Mouse (Mus musculus) Patski (cell line): ENCODE measurements around the gene Cmip. TPM values are rescaled to one million over a fixed set of nuclear protein-coding genes. Genes with fewer than 3 reads are reported as not detected.
A peak's percentile ranks its signal among the peaks of the same experiment; 100 is the strongest.

Experiments
- ATAC-seq: fragments of 100-300 bp; one replicate; pipeline ENCODE4 v1.8.0; 2021
- CTCF ChIA-PET: fragments of 350-600 bp; sonication (Branson Sonifier 250); formaldehyde crosslinking; loops from one replicate; lab custom pipeline; 2022; ENCODE audit warnings: inconsistent platforms; lab: Charles Lee
- POLR2A ChIA-PET: fragments of 350-600 bp; sonication (Branson Sonifier 250); formaldehyde crosslinking; loops from one replicate; lab custom pipeline; 2022; ENCODE audit warnings: antibody characterized with exemption, inconsistent platforms; lab: Charles Lee
- DNase-seq: peaks from one replicate; pipeline ENCODE4 v3.0.0-alpha.2; 2011; ENCODE audit warnings: low read depth, low spot score
- H3K27me3 ChIP-seq: fragments of 371-371 bp; one replicate; pipeline ENCODE4 v1.5.1; 2021
- CTCF ChIP-seq: fragments of 100-300 bp; IDR thresholded peaks from one replicate; pipeline ENCODE4 v1.5.1; 2021
- in situ Hi-C: fragments of 300-500 bp; cut with MboI; formaldehyde crosslinking; loops from 3 replicates; pipeline ENCODE4 v1.11.1; 2018; ENCODE audit warnings: low pct_unique_long_range_greater_than_20kb, mixed read lengths
- polyA plus RNA-seq: library from polyadenylated mRNA; unstranded; gene quantifications from one replicate; pipeline ENCODE4 v1.2.3, GENCODE M21; 2021

Gene Cmip
- polyA plus RNA-seq, 1 experiment from 2014 or later = 63.6 TPM

GRCm38 (mm10) chr8:117334058-117334747, 77.3 kb downstream of the Cmip start:
- ATAC-seq (no peak), DNase-seq (no peak)
- CTCF ChIA-PET = interaction anchor here (0.7 to 1.6 kb wide), 3 partner anchors 8 to 17 kb away, joined by 3 to 4 read pairs (median 3); no protein-coding TSS in a partner anchor
- in situ Hi-C loops = no loop called here
- POLR2A ChIA-PET = interaction anchor here (0.6 kb wide), 1 partner anchor 77 kb away, joined by 5 read pairs; no protein-coding TSS in a partner anchor
- H3K27me3 ChIP-seq = no peaks in the 10 kb centered on the region
- no peak for TF ChIP-seq CTCF

DNA sequence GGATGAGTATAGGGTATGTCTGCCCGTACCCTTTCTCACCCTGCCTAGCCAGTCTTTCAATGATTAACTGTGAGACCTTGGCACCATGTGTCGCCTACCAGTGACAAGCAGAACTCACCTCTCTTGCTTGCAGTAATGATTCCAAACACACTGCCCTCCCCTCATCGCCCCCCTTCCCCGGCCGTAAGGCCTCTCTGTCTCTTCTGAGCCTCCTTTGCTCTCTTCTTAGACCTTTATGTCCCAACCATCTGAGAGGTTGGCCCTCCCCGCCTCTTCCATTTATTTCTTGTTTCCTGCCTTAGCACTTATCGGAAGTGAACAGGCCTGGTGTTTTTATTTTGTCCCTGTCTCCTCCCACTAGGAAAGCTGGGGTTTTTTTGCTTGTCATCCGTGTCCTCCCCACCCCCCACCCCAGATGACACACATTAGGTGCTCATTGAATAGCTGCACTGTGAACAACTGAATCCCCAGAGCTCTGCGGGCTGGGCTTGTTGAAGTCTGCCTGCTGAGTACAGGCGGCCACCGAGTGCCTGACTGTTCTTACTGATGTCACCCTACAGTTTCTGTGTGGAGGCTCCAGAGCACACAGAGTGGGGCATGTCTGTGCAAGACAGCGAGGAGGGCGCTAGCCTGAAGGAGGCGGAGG, 78.0 kb downstream of the Cmip start:
- DNase-seq (no peak), ATAC-seq (no peak)
- CTCF ChIA-PET = interaction anchor here (0.7 to 1.0 kb wide), 2 partner anchors 9 to 13 kb away, joined by 3 read pairs; no protein-coding TSS in a partner anchor
- in situ Hi-C loops = no loop called here
- POLR2A ChIA-PET = interaction anchor here (0.6 kb wide), 1 partner anchor 77 kb away, joined by 5 read pairs; no protein-coding TSS in a partner anchor
- no peak for TF ChIP-seq CTCF
- H3K27me3 ChIP-seq = no peaks in the 10 kb centered on the region

DNA sequence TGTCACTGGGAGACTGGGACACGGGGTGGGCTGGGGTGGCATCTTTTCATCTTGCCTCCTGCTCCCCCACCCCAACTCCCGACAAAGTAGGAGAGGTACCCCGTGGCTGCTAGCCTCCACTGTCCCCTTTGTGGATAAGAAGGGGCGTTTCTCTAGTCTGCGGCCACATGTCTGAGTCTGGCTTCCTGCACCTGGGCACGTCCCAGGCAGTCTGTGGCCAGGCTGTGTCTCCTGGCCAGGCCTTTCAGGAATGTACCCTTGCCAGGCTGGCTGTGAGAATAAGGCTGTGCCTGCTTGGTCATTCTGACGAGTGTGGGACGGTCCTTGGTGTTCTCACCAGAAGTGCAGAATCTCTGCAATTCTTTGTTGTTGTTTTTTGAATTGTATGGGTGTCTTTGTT, 78.6 kb downstream of the Cmip start:
- ChIA-PET POLR2A (no interaction called here), CTCF (interaction anchor here (1.2 kb wide), 1 partner anchor 12 kb away, joined by 4 read pairs; no protein-coding TSS in a partner anchor)
- TF ChIP-seq CTCF = no peak
- no peaks in the 10 kb centered on the region for H3K27me3 ChIP-seq
- in situ Hi-C loops = no loop called here
- ATAC-seq (peak; percentile 34), DNase-seq (no peak)

GRCm38 (mm10) chr8:117337188-117337587, 80.3 kb downstream of the Cmip start:
- in situ Hi-C loops = no loop called here
- TF ChIP-seq CTCF = no peak
- H3K27me3 ChIP-seq = no peaks in the 10 kb centered on the region
- POLR2A ChIA-PET = no interaction called here
- no peak for ATAC-seq
- CTCF ChIA-PET = no interaction called here
- DNase-seq = no peak

- DNase-seq = no peak
- TF ChIP-seq CTCF = no peak
- ChIA-PET POLR2A (no interaction called here), CTCF (interaction anchor here (1.0 kb wide), 1 partner anchor 17 kb away, joined by 3 read pairs; no protein-coding TSS in a partner anchor)
- H3K27me3 ChIP-seq = no peaks in the 10 kb centered on the region
- ATAC-seq = no peak
- in situ Hi-C loops = no loop called here
Measured at GRCm38 (mm10) chr8:117338678-117339077, 81.8 kb downstream of the Cmip start.

DNA sequence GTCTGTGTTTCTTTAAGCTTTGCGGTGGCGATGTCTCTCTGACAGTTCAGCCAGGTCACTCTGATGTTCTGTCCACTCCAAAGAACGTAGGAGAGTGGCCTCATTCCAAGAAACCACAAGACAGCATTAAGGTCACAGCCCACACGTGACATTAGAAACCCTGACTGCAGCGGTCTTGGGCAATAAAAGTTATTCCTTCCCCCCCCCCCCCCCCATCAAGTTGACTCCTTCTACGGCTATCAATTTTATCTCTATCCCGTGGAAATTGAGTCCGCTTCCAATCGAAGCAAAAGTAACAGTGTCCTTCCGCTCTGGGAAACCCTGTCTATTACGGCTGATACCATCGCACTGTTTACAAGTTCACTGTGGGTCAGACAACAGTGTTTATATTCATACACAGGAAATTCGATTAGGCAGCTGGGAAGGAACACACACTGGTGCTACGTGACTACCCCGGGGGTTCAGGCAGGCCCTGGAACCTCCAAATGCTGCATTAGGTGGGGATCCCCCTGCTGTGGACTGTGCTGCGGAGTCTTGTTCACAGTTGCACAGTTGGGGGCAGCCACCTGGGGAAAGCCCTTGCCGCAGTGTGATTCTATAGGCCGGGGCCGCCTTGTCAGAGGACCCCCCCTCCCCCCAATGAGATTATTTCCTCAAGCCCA, 82.6 kb downstream of the Cmip start:
- in situ Hi-C loops = no loop called here
- ATAC-seq = no peak
- POLR2A ChIA-PET = interaction anchor here (0.9 kb wide), 1 partner anchor 24 kb away, joined by 3 read pairs; no protein-coding TSS in a partner anchor
- H3K27me3 ChIP-seq = no peaks in the 10 kb centered on the region
- CTCF ChIA-PET = no interaction called here
- no peak for TF ChIP-seq CTCF
- DNase-seq = no peak

DNA sequence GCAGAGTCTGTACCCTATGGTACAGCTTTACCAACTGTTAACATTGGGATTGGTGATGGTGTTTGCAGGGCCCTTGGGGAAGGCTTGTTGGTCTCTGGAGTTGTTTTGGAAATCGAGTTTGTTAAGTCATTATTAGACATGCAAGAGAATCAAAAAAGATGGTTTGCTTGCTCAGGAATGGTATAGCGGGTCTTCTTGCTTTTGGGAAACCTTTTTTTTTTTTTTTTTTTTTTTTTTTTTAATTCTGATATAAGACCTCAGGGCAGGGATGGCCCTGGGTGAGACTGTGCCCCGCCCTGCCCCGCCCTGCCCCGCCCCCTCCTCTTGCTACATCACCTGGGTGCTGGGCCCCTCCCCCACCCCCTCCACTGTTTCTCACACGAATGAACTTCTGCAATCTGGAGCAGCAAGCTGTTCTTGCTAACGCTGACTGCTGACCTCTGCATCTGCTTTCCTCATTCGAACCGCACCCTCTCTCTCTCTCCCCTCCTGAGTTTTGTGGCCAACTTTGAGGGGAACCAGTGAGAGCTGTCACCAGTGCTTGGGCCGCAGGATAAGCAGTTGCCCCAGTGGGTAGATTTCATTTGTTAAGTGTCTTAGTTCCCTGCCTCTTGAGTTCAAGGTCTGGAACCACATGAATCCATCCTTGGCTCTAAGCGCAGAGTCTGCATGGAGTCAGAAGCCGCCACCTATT, 83.2 kb downstream of the Cmip start:
- H3K27me3 ChIP-seq = no peaks in the 10 kb centered on the region
- ChIA-PET CTCF (no interaction called here), POLR2A (interaction anchor here (0.9 kb wide), 1 partner anchor 23 kb away, joined by 3 read pairs; no protein-coding TSS in a partner anchor)
- ATAC-seq (no peak), DNase-seq (no peak)
- no peak for TF ChIP-seq CTCF
- in situ Hi-C loops = loop anchor here (5.0 kb wide), 1 partner anchor 37 kb away; no protein-coding TSS in a partner anchor

- H3K27me3 ChIP-seq = no peaks in the 10 kb centered on the region
- no peak for ATAC-seq
- in situ Hi-C loops = loop anchor here (5.0 kb wide), 1 partner anchor 37 kb away; no protein-coding TSS in a partner anchor
- POLR2A ChIA-PET = no interaction called here
- no peak for TF ChIP-seq CTCF
- CTCF ChIA-PET = no interaction called here
- DNase-seq = no peak
Measured at GRCm38 (mm10) chr8:117340800-117341199, 83.9 kb downstream of the Cmip start.

GRCm38 (mm10) chr8:117342735-117343385, 86.0 kb downstream of the Cmip start:
- no peak for TF ChIP-seq CTCF
- CTCF ChIA-PET = interaction anchor here (1.2 to 1.4 kb wide), 2 partner anchors 26 to 119 kb away, joined by 3 read pairs; no protein-coding TSS in a partner anchor
- ATAC-seq (no peak), DNase-seq (no peak)
- POLR2A ChIA-PET = no interaction called here
- H3K27me3 ChIP-seq = no peaks in the 10 kb centered on the region
- in situ Hi-C loops = loop anchor here (5.0 kb wide), 1 partner anchor 34 kb away; no protein-coding TSS in a partner anchor
